Mouse (Mus musculus): ENCODE results near the gene Als2cr12. TPM values are rescaled to one million over a fixed set of nuclear protein-coding genes. Genes with fewer than 3 reads are reported as not detected.
A peak's percentile ranks its signal among the peaks of the same experiment; 100 is the strongest.
"Not testable (repeated sequence)": the region's sequence is repeated elsewhere in the genome, so short reads cannot be mapped to it uniquely, and the experiment has no call there.

Gene Als2cr12
- polyA plus RNA-seq, 1 experiment from 2014 or later: not detected

DNA sequence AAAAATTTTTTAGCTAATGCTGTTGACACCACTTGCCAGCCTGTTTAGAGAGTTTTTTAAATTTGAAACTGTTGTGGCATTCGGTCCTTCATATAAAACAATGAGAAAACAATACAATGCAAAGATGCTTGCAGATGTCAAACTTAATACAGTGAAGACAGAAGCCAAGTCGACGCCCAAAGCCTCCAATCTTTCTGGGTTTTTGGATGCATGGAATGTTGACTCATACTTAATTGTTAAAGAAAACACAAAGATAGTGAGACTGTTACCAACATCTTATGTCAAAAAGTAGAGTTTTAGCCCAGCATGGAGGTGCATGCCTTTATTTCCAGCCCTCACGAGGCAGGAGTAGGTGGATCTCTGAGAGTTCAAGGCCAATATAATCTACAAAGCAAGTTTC lies 3.0 kb upstream of the Als2cr12 start:
- Histone ChIP-seq H3K27me3 (ENCODE audit: control insufficient read depth, insufficient read depth, low read length) (no peaks in the 10 kb centered on the region), H3K4me1 (replicated peaks; ENCODE audit: control insufficient read depth, insufficient read depth, low read length) (no peaks in the 10 kb centered on the region), H3K9me3 (ENCODE audit: control insufficient read depth, low read length) (no peaks in the 10 kb centered on the region), H3K4me3 (replicated peaks; ENCODE audit: low read length) (no peak overlapping the region), H3K27ac (no peak overlapping the region), H3K9ac (no peak overlapping the region), H3K36me3 (replicated peaks; ENCODE audit: control insufficient read depth, insufficient read depth) (no peaks in the 10 kb centered on the region), H3K4me2 (replicated peaks) (no peak overlapping the region)
- DNase-seq (ENCODE audit: low spot score) (no peak), ATAC-seq (ENCODE audit: low FRiP score) (no peak)
- 86% methylated on average over 4 of the region's 4 CpGs for WGBS

DNA sequence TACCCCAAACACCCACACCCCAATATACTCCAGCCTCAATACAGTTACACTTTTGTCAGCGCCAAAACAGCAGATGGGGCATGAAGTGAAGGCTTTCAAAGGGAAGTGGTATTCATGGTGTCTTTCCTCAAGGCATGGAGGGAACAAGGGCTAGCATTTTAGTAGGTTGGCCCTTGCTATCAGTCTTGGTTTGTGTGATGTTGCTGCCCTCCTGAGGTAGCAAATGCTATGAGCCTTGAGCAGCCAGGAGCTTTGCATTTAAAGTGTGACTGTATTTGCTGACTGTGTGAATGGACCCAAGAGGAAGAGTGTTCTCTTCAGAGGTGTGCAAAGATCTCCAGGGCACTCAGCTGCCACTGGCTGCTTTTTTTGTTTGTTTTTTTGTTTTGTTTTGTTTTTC lies 1.8 kb upstream of the Als2cr12 start:
- not testable (repeated sequence) for H3K4me1 ChIP-seq (replicated peaks; ENCODE audit: control insufficient read depth, insufficient read depth, low read length); H3K9ac ChIP-seq; DNase-seq (ENCODE audit: low spot score); H3K9me3 ChIP-seq (ENCODE audit: control insufficient read depth, low read length); H3K4me3 ChIP-seq (replicated peaks; ENCODE audit: low read length); H3K27me3 ChIP-seq (ENCODE audit: control insufficient read depth, insufficient read depth, low read length); ATAC-seq (ENCODE audit: low FRiP score); H3K27ac ChIP-seq; H3K36me3 ChIP-seq (replicated peaks; ENCODE audit: control insufficient read depth, insufficient read depth); H3K4me2 ChIP-seq (replicated peaks)
- 57% methylated on average over 1 of the region's 1 CpGs for WGBS

GRCm38 (mm10) chr1:58693696-58694095 lies 2.1 kb downstream of the Als2cr12 start:
- Histone ChIP-seq H3K9ac (no peak overlapping the region), H3K4me3 (replicated peaks; ENCODE audit: low read length) (no peak overlapping the region), H3K27me3 (ENCODE audit: control insufficient read depth, insufficient read depth, low read length) (no peaks in the 10 kb centered on the region), H3K4me2 (replicated peaks) (no peak overlapping the region), H3K27ac (no peak overlapping the region), H3K9me3 (ENCODE audit: control insufficient read depth, low read length) (no peaks in the 10 kb centered on the region), H3K36me3 (replicated peaks; ENCODE audit: control insufficient read depth, insufficient read depth) (no peaks in the 10 kb centered on the region), H3K4me1 (replicated peaks; ENCODE audit: control insufficient read depth, insufficient read depth, low read length) (no peaks in the 10 kb centered on the region)
- WGBS: 85% methylated on average over 1 of the region's 1 CpGs
- ATAC-seq (ENCODE audit: low FRiP score) (no peak), DNase-seq (ENCODE audit: low spot score) (no peak)

GRCm38 (mm10) chr1:58691718-58692117 lies 4.1 kb downstream of the Als2cr12 start:
- H3K4me1 ChIP-seq (replicated peaks; ENCODE audit: control insufficient read depth, insufficient read depth, low read length); H3K36me3 ChIP-seq (replicated peaks; ENCODE audit: control insufficient read depth, insufficient read depth); H3K27ac ChIP-seq; H3K27me3 ChIP-seq (ENCODE audit: control insufficient read depth, insufficient read depth, low read length); H3K4me3 ChIP-seq (replicated peaks; ENCODE audit: low read length); DNase-seq (ENCODE audit: low spot score); H3K9ac ChIP-seq; H3K9me3 ChIP-seq (ENCODE audit: control insufficient read depth, low read length); H3K4me2 ChIP-seq (replicated peaks); ATAC-seq (ENCODE audit: low FRiP score): not testable (repeated sequence)
- 64% methylated on average over 1 of the region's 1 CpGs for WGBS

DNA sequence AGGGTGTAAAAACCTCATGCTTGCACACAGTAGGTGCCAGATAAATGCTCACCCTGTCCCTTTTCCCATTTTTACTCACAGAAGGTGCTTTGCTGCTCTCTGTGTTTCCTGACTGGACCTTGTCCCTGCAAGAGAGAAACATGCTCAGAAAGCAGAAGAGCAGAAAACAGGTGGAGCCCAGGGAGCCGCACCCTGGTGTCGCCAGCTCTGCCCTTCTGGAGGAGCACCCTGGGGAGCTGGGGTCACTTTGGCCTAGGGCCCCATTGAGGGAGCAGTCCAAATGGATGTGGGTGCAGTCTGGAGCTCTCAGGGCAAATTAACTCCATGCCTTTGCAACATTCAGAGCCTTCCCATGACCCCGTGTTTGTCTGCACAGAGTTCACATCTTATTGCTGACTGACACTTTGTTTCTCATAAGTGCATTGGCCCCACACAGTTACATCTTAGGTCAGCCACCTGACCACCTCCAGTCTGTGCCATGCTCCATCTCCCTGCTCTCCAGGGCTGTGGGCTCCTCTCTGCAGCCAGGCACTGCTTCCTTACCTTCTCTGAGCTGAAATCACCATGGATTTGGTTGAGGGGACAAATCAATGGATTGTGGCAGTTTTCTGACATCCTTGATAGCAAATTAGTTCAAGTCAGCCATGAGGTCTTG lies 4.8 kb downstream of the Als2cr12 start:
- H3K4me2 ChIP-seq (replicated peaks); H3K4me1 ChIP-seq (replicated peaks; ENCODE audit: control insufficient read depth, insufficient read depth, low read length); DNase-seq (ENCODE audit: low spot score); H3K9ac ChIP-seq; H3K36me3 ChIP-seq (replicated peaks; ENCODE audit: control insufficient read depth, insufficient read depth); ATAC-seq (ENCODE audit: low FRiP score); H3K27ac ChIP-seq; H3K4me3 ChIP-seq (replicated peaks; ENCODE audit: low read length); H3K9me3 ChIP-seq (ENCODE audit: control insufficient read depth, low read length); H3K27me3 ChIP-seq (ENCODE audit: control insufficient read depth, insufficient read depth, low read length): not testable (repeated sequence)
- WGBS: 77% methylated on average over 2 of the region's 3 CpGs

DNA sequence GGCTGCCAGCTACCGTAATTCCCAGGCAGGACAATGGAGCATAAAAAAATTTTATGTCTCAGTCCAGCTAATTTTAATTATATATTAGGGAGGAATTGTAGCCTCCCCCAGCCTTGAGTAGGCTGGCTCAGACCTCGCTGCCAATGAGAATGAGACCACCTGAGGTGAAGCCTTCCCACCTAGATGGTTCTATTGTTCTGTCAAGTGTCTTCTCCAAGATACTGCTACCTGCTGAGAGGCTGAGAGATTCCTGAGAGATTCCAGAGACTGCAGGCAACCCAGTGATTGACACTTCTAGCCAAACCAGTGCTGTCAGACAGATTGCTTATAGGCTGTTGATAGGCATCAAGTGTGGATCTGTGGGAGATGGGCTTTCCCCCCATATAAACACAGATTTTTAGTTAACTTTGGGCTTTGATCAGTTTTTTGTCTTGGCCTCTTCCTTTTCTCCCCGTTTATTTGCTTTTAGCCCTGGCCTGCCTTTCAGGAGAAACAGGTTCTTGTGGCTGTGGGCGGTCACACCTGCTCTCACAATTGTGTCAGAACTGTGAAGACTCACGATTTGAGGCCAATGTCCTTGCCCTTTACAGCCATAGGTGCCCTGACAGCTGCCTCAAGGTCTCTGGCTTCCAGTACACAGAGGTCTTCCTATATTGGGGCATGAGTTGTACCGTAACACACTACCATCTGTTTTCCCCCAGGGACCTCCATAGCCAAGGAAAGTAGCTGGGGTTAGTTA lies 5.6 kb downstream of the Als2cr12 start:
- 68% methylated on average over 6 of the region's 6 CpGs for WGBS
- Histone ChIP-seq H3K9me3 (ENCODE audit: control insufficient read depth, low read length) (no peaks in the 10 kb centered on the region), H3K36me3 (replicated peaks; ENCODE audit: control insufficient read depth, insufficient read depth) (no peaks in the 10 kb centered on the region), H3K4me1 (replicated peaks; ENCODE audit: control insufficient read depth, insufficient read depth, low read length) (no peaks in the 10 kb centered on the region), H3K4me2 (replicated peaks) (no peak overlapping the region), H3K4me3 (replicated peaks; ENCODE audit: low read length) (no peak overlapping the region), H3K27ac (no peak overlapping the region), H3K27me3 (ENCODE audit: control insufficient read depth, insufficient read depth, low read length) (no peaks in the 10 kb centered on the region), H3K9ac (no peak overlapping the region)
- no peak for ATAC-seq (ENCODE audit: low FRiP score)
- no peak for DNase-seq (ENCODE audit: low spot score)

GRCm38 (mm10) chr1:58689426-58689825 lies 6.4 kb downstream of the Als2cr12 start:
- no peaks in the 10 kb centered on the region for H3K4me1 ChIP-seq (replicated peaks; ENCODE audit: control insufficient read depth, insufficient read depth, low read length)
- no peak for ATAC-seq (ENCODE audit: low FRiP score)
- no peak overlapping the region for H3K4me2 ChIP-seq (replicated peaks)
- no peak overlapping the region for H3K9ac ChIP-seq
- DNase-seq (ENCODE audit: low spot score): no peak
- H3K36me3 ChIP-seq (replicated peaks; ENCODE audit: control insufficient read depth, insufficient read depth): no peaks in the 10 kb centered on the region
- no peaks in the 10 kb centered on the region for H3K9me3 ChIP-seq (ENCODE audit: control insufficient read depth, low read length)
- H3K27me3 ChIP-seq (ENCODE audit: control insufficient read depth, insufficient read depth, low read length): no peaks in the 10 kb centered on the region
- 83% methylated on average over 1 of the region's 1 CpGs for WGBS
- no peak overlapping the region for H3K4me3 ChIP-seq (replicated peaks; ENCODE audit: low read length)
- no peak overlapping the region for H3K27ac ChIP-seq

GRCm38 (mm10) chr1:58678412-58678811 lies 17.4 kb downstream of the Als2cr12 start:
- WGBS: 82% methylated on average over 5 of the region's 5 CpGs
- not testable (repeated sequence) for H3K27me3 ChIP-seq (ENCODE audit: control insufficient read depth, insufficient read depth, low read length); DNase-seq (ENCODE audit: low spot score); H3K4me3 ChIP-seq (replicated peaks; ENCODE audit: low read length); H3K9ac ChIP-seq; H3K36me3 ChIP-seq (replicated peaks; ENCODE audit: control insufficient read depth, insufficient read depth); ATAC-seq (ENCODE audit: low FRiP score); H3K4me2 ChIP-seq (replicated peaks); H3K4me1 ChIP-seq (replicated peaks; ENCODE audit: control insufficient read depth, insufficient read depth, low read length); H3K9me3 ChIP-seq (ENCODE audit: control insufficient read depth, low read length); H3K27ac ChIP-seq

DNA sequence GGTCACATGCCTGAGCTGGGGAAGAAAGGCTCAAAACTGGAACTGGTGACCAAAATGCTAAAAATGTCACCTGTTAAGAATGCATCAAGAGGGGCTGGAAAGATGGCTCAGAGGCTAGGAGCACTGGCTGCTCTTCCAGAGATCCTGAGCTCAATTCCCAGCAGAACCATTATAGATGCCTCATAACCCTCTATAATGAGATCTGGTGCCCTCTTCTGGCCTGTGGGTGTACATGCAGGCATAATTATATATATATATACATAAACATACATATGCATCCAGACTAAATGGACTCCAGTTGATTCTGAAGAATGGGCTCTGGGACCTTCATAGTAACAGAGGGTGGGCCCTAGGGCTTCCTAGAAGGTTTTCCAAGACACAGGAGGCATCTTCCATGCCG lies 18.2 kb downstream of the Als2cr12 start:
- WGBS: 93% methylated on average over 1 of the region's 1 CpGs
- Histone ChIP-seq H3K36me3 (replicated peaks; ENCODE audit: control insufficient read depth, insufficient read depth) (no peaks in the 10 kb centered on the region), H3K4me2 (replicated peaks) (no peak overlapping the region), H3K27ac (no peak overlapping the region), H3K4me3 (replicated peaks; ENCODE audit: low read length) (no peak overlapping the region), H3K27me3 (ENCODE audit: control insufficient read depth, insufficient read depth, low read length) (no peaks in the 10 kb centered on the region), H3K9me3 (ENCODE audit: control insufficient read depth, low read length) (no peaks in the 10 kb centered on the region), H3K4me1 (replicated peaks; ENCODE audit: control insufficient read depth, insufficient read depth, low read length) (no peaks in the 10 kb centered on the region), H3K9ac (no peak overlapping the region)
- peak; percentile 46 for DNase-seq (ENCODE audit: low spot score)
- ATAC-seq (ENCODE audit: low FRiP score): no peak

All from hindbrain, embryonic 14.5 days (tissue).